Mouse (Mus musculus) left cerebral cortex, adult 2 months (tissue): Measurements from ENCODE around the gene Gda. TPM values are rescaled to one million over a fixed set of nuclear protein-coding genes. Genes with fewer than 3 reads are reported as not detected.

Experiments
- DNase-seq, 2 experiments: peaks; one replicate each; pipeline ENCODE4 v3.0.0; 2021 to 2022; ENCODE audit warnings: low spot score in 2 of 2, mixed read lengths in 1 of 2; ENCODE audit errors: extremely low spot score in 1 of 2
- H3K27ac ChIP-seq: fragments of 200-600 bp; 2 replicates; pipeline ENCODE4 v1.8.1; 2022
- H3K4me3 ChIP-seq: fragments of 200-600 bp; 2 replicates; pipeline ENCODE4 v1.8.1; 2022
- CTCF ChIP-seq: fragments of 200-600 bp; IDR thresholded peaks from 2 replicates; pipeline ENCODE4 v1.8.1; 2022; ENCODE audit warnings: antibody characterized with exemption, mild to moderate bottlenecking, moderate library complexity
- intact Hi-C: fragments of 180-260 bp; cut with DNase I; formaldehyde crosslinking; loops from one replicate; pipeline ENCODE4 v1.15.1; 2025
- total RNA-seq, 2 experiments: library from RNA; stranded (reverse); gene quantifications; 2 replicates each; pipeline ENCODE4 v1.2.3; 2021

Gda gene
- total RNA-seq, 2 experiments from 2014 or later, result 169 to 176 TPM

GRCm38 (mm10) chr19:21440841-21441240, 32.4 kb downstream of the Gda start:
- H3K27ac ChIP-seq, result no peak overlapping the region
- intact Hi-C loops, result no loop called here
- no peak for TF ChIP-seq CTCF
- DNase-seq, result no peak
- H3K4me3 ChIP-seq, result no peak overlapping the region

GRCm38 (mm10) chr19:21439141-21439737, 34.0 kb downstream of the Gda start:
- no peak for DNase-seq
- H3K27ac ChIP-seq, result no peak overlapping the region
- intact Hi-C loops, result no loop called here
- TF ChIP-seq CTCF, result no peak; the same call in 1 of the 2 replicates
- no peak overlapping the region for H3K4me3 ChIP-seq

GRCm38 (mm10) chr19:21436566-21436965, 36.7 kb downstream of the Gda start:
- intact Hi-C loops, result no loop called here
- no peak for TF ChIP-seq CTCF
- DNase-seq, result no peak
- H3K4me3 ChIP-seq, result no peak overlapping the region
- H3K27ac ChIP-seq, result no peak overlapping the region

GRCm38 (mm10) chr19:21433348-21433747, 39.9 kb downstream of the Gda start:
- DNase-seq, result no peak
- Histone ChIP-seq H3K27ac (no peak overlapping the region), H3K4me3 (no peak overlapping the region)
- TF ChIP-seq CTCF, result no peak
- intact Hi-C loops, result no loop called here

GRCm38 (mm10) chr19:21432879-21433278, 40.4 kb downstream of the Gda start:
- TF ChIP-seq CTCF, result no peak
- no peak for DNase-seq
- no peak overlapping the region for H3K4me3 ChIP-seq
- no peak overlapping the region for H3K27ac ChIP-seq
- intact Hi-C loops, result no loop called here

DNA sequence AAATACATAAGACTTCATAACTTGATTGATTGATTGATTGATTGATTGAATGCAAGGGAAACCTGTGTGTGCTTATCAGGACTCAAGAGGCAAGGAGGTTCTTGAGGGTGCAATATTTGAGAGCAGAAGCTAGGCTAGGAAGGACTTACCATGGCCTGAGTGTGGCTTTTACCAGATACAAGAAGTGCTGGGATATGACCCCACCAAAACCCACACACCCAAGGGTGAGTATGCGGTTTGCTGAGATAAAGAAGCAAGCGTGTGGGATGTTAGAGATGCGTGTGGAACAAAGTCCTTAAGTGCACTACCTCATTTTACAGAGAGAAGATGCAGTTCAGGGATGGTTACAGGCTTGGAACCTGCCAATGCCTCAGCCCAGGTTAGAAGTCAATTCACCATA, 41.0 kb downstream of the Gda start:
- H3K27ac ChIP-seq, result no peak overlapping the region
- no peak for TF ChIP-seq CTCF
- DNase-seq, result no peak
- intact Hi-C loops, result no loop called here
- no peak overlapping the region for H3K4me3 ChIP-seq

DNA sequence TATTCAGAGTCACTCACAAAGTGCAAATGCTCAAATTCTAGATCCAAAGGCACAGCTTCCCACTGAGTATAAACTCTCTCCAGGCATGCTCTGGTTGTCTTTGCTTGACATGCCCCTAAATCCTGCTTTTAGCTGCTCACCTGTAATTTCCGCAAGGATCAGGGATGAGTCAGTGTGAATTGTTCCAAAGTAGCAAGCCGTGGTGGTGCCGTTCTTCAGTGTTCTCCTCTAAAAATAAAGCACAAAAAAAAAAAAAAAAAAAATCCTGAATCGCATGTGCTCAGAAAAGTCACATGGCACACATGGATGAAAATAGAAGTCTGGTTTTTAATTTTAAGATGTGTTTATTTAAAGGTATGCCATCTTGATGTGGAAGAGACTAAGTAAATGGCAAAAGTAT, 47.9 kb downstream of the Gda start:
- DNase-seq, result peak in 1 of 2 experiments; percentile 19
- H3K27ac ChIP-seq, result peak overlapping the region; percentile 53
- H3K4me3 ChIP-seq, result no peak overlapping the region
- intact Hi-C loops, result no loop called here
- TF ChIP-seq CTCF, result no peak

DNA sequence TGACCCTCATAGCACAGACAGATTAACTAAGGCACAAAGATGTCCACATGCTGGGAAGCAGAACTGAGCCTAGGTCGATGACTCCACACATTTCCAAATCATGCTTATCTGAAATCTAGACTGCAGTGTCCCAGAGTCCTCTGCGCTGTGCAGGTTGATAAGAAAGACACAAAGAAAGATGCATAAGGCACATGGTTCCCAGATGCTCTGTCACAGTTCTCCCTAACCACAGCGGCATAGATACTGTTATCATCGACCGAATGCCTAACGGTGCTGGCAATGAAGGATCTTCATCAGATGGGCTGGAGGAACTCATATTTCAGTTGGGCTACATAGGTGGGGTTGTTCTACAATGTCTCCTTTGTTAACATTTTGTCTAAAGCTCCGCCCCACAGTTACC, 49.5 kb downstream of the Gda start:
- DNase-seq, result no peak
- no peak for TF ChIP-seq CTCF
- Histone ChIP-seq H3K4me3 (no peak overlapping the region), H3K27ac (no peak overlapping the region)
- intact Hi-C loops, result no loop called here

GRCm38 (mm10) chr19:21418418-21418817, 54.8 kb downstream of the Gda start:
- H3K27ac ChIP-seq, result no peak overlapping the region
- intact Hi-C loops, result no loop called here
- no peak overlapping the region for H3K4me3 ChIP-seq
- TF ChIP-seq CTCF, result no peak
- DNase-seq, result no peak

GRCm38 (mm10) chr19:21415377-21415776, 57.9 kb downstream of the Gda start:
- Histone ChIP-seq H3K27ac (no peak overlapping the region), H3K4me3 (no peak overlapping the region)
- intact Hi-C loops, result no loop called here
- no peak for TF ChIP-seq CTCF
- no peak for DNase-seq

- H3K27ac ChIP-seq, result no peak overlapping the region
- H3K4me3 ChIP-seq, result no peak overlapping the region
- DNase-seq, result no peak
- TF ChIP-seq CTCF, result no peak
- intact Hi-C loops, result no loop called here
Measured at GRCm38 (mm10) chr19:21409178-21409577, 64.1 kb downstream of the Gda start.

- intact Hi-C loops, result no loop called here
- Histone ChIP-seq H3K27ac (no peak overlapping the region), H3K4me3 (no peak overlapping the region)
- TF ChIP-seq CTCF, result no peak
- no peak for DNase-seq
Measured at GRCm38 (mm10) chr19:21407363-21407762, 65.9 kb downstream of the Gda start.

DNA sequence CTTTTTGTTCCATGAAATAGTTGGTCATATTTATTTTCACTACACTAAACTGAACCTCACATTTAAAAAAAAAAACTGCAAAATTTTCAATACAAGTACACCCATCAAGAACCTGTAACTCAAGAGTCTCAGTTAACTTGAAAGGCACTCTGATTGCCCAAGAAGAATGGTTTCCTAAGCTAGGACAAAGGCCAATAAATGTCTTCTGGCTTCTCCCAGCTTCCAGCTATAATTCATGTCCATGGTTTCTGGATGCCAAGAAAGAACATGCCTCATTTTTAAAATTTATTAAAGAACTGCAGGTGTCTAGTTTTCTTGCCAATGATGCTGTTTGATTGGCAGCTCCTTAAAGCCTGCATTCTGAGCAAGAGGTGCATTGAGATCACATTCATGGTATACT, 75.3 kb downstream of the Gda start:
- intact Hi-C loops, result no loop called here
- DNase-seq, result no peak
- no peak for TF ChIP-seq CTCF
- no peak overlapping the region for H3K27ac ChIP-seq
- H3K4me3 ChIP-seq, result no peak overlapping the region
